Mouse (Mus musculus) urinary bladder, adult 2 months (tissue): ENCODE results near the gene Snx10. TPM values are rescaled to one million over a fixed set of nuclear protein-coding genes. Genes with fewer than 3 reads are reported as not detected.

Source experiments
- DNase-seq: peaks from one replicate; pipeline ENCODE4 v3.0.0; 2022; ENCODE audit warnings: low spot score
- polyA plus RNA-seq: library from polyadenylated mRNA; depleted of rRNA; stranded (reverse); fragments of >200 nt; gene quantifications from 2 replicates; pipeline ENCODE4 v1.2.3, GENCODE M21; 2012; rRNA removed

The Snx10 gene
- polyA plus RNA-seq, 1 experiment, result 12.3 TPM

DNA sequence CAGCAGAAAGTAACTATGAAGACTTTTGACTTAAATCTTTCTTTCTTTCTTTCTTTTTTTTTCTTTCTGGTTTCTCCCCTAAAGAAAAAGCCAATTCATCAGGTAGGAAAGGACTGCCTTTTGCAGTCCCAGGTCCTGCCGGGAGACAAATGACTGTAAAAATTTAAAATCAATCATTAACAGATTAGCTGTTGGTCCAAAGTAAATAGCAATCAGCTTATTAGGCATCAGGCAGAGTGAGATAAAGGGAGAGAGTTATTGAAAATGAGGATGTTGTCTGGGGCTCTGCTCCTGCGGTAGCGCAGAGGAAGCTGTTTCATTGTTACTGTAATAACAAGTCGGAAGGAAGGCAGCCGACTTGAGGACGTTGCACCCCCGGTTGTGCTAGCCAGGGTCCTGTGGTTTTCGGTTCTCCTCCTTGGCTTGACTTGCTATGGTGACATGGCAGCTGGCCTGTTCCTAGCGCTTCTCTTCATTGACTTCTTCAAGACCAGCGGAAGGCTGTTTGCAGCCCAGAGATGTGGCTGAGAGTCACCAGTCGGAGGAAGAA lies 112.4 kb downstream of the Snx10 start:
- DNase-seq, result no peak

Other genes with a start within 250 kb of the Snx10 start
- gene Nfe2l3, start 91.2 kb upstream of the Snx10 start, polyA plus RNA-seq, result 38.2 and 49.5 TPM in 2 replicates
- gene Hnrnpa2b1, start 54.0 kb upstream of the Snx10 start, polyA plus RNA-seq, result 639 and 754 TPM in 2 replicates
- 67.3 and 76.3 TPM in 2 replicates for gene Cbx3, start 53.5 kb upstream of the Snx10 start, polyA plus RNA-seq